Mouse (Mus musculus) heart, postnatal 0 days (tissue): ENCODE measurements around the gene Nudt22. TPM values are rescaled to one million over a fixed set of nuclear protein-coding genes. Genes with fewer than 3 reads are reported as not detected.
A peak's percentile ranks its signal among the peaks of the same experiment; 100 is the strongest.

ENCODE experiments used
- ATAC-seq: fragments of 200-750 bp; cut with Nextera tagmentation; 2 replicates; pipeline ENCODE4 v1.8.0; 2017; ENCODE audit warnings: low read depth, moderate number of reproducible peaks, moderate library complexity; ENCODE audit not compliant: insufficient read depth
- DNase-seq: peaks from one replicate; pipeline ENCODE4 v3.0.0-alpha.2; 2016; ENCODE audit warnings: low spot score
- H3K27ac ChIP-seq: fragments of 300-500 bp; sonication (generic); 2 replicates; pipeline ENCODE4 v1.5.1; 2014; ENCODE audit warnings: low read depth, mild to moderate bottlenecking
- H3K27me3 ChIP-seq: fragments of 300-500 bp; sonication (generic); 2 replicates; pipeline ENCODE4 v1.6.1; 2014; ENCODE audit warnings: low read length, mixed read lengths; ENCODE audit not compliant: control insufficient read depth, insufficient read depth
- H3K36me3 ChIP-seq: fragments of 300-500 bp; sonication (generic); replicated peaks from 2 replicates; pipeline ENCODE4 v1.6.1; 2014; ENCODE audit warnings: low read length, mixed read lengths; ENCODE audit not compliant: control insufficient read depth, insufficient read depth
- H3K4me1 ChIP-seq: fragments of 300-500 bp; sonication (generic); 2 replicates; pipeline ENCODE4 v1.6.1; 2014; ENCODE audit warnings: antibody characterized with exemption; ENCODE audit not compliant: control insufficient read depth, insufficient read depth
- H3K4me2 ChIP-seq: fragments of 300-500 bp; sonication (generic); 2 replicates; pipeline ENCODE4 v1.6.1; 2014; ENCODE audit warnings: low read depth, mild to moderate bottlenecking, low read length, moderate library complexity
- H3K4me3 ChIP-seq: fragments of 300-500 bp; sonication (generic); 2 replicates; pipeline ENCODE4 v1.5.1; 2014; ENCODE audit warnings: low read depth, low read length
- H3K9ac ChIP-seq: fragments of 300-500 bp; sonication (generic); replicated peaks from 2 replicates; pipeline ENCODE4 v1.6.1; 2014; ENCODE audit warnings: low read depth, low read length, mixed read lengths
- H3K9me3 ChIP-seq: fragments of 300-500 bp; sonication (generic); replicated peaks from 2 replicates; pipeline ENCODE4 v1.6.1; 2016; ENCODE audit warnings: low read length; ENCODE audit not compliant: control insufficient read depth
- CTCF ChIP-seq: IDR thresholded peaks from 2 replicates; pipeline ENCODE4 v1.5.1; 2016; ENCODE audit warnings: antibody characterized with exemption, control low read depth, low read depth
- EP300 ChIP-seq: IDR thresholded peaks from 2 replicates; pipeline ENCODE4 v1.6.1; 2016; ENCODE audit warnings: antibody characterized with exemption, low read depth
- WGBS: fragments of 180-500 bp; shearing (Covaris S2); extraction: QIAGEN DNeasy Blood & Tissue Kit; methylation state at CpG from one replicate; pipeline ENCODE4 v1.1.7; 2014; 5-methylcytosine and 5-hydroxymethylcytosine counted together
- polyA plus RNA-seq: library from polyadenylated mRNA; unstranded; fragments of >200 nt; fragmentation: Nextera tagmentation; extraction: Ambion mirVana; gene quantifications from 2 replicates; pipeline ENCODE4 v1.2.1, GENCODE M21; 2015
- total RNA-seq: library from RNA; depleted of rRNA; stranded (reverse); fragments of >200 nt; gene quantifications from 2 replicates; pipeline ENCODE4 v1.2.3, GENCODE M21; 2014; ENCODE audit warnings: low replicate concordance

The Nudt22 gene
- total and polyA plus RNA-seq, 2 experiments from 2014 or later, result 45.3 to 48.1 TPM

DNA sequence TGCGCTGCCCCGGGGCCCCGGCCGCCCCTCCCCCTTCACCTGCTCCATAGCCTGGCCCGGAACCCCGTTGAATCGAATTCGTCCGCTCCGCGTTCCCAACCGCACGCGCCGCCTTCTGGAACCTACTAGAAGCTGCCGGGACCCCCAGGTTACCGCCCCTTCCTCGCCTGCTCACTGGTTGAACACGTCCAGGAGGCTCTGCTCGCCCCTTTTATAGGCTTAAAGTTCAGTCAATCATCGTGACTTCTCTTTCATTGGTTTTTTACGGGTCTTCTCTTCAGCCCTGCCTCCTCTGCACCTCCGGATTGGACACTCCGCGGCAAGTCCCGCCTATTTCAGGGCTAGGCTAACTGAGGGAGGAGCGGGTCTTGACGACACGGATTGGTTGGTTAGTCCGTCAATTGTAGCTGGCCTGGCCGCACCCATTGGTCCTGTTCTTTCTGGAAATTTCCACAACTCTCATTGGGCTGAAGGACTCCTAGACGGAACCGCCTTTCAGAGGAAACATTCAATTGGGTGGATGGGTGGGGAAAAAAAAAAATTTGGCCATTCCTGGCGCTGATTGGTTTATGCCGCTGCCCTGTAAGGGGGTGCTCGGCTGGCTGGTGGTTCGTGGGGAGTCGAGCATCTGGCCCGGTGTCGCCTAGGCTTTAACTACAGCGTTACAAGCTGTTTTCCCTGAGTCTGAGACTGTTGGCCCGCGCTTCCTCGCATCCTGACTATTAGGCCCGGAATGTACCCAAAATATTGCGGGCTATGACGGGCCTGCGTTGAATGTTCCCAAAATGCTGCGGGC, 44.1 kb upstream of the Nudt22 start, which contains the start of gene Stip1:
Gene Stip1, minus strand, starts transcription at position 127 of the 796 bp plus-strand sequence.
- Histone ChIP-seq H3K4me3 (peak within 1 kb of the TSS; percentile 79), H3K4me2 (peak within 1 kb of the TSS; percentile 78), H3K4me1 (peaks cover 20% of the 10 kb centered on the region), H3K27me3 (no peaks in the 10 kb centered on the region), H3K9ac (peak within 1 kb of the TSS; percentile 84), H3K27ac (peak within 1 kb of the TSS; percentile 95), H3K9me3 (no peaks in the 10 kb centered on the region), H3K36me3 (peaks cover 6% of the 10 kb centered on the region)
- under 1% methylated on average over 49 of the region's 49 CpGs for WGBS
- DNase-seq (peak; percentile 100), ATAC-seq (peak; percentile 97)
- TF ChIP-seq CTCF, result peak; percentile 47
- peak; percentile 70 for TF ChIP-seq EP300

- peak; percentile 48 for DNase-seq
- WGBS, result 1% methylated on average over 35 of the region's 35 CpGs
- TF ChIP-seq CTCF (no peak), EP300 (no peak)
- Histone ChIP-seq H3K27ac (peak overlapping the region; percentile 84), H3K4me2 (peak overlapping the region; percentile 73), H3K9ac (peak overlapping the region; percentile 84), H3K27me3 (no peaks in the 10 kb centered on the region), H3K36me3 (peaks cover 13% of the 10 kb centered on the region), H3K4me1 (peaks cover 20% of the 10 kb centered on the region), H3K4me3 (peak overlapping the region; percentile 79), H3K9me3 (no peaks in the 10 kb centered on the region)
- ATAC-seq, result peak; percentile 10; the same call in 1 of the 2 replicates
These were observed 43.3 kb upstream of the Nudt22 start for GRCm38 (mm10) chr19:7039088-7039720.

GRCm38 (mm10) chr19:7034006-7034405, 38.1 kb upstream of the Nudt22 start:
- H3K27ac ChIP-seq, result no peak overlapping the region
- TF ChIP-seq CTCF (no peak), EP300 (no peak)
- H3K4me1 ChIP-seq, result peaks cover 15% of the 10 kb centered on the region
- ATAC-seq (no peak), DNase-seq (no peak)
- no peak overlapping the region for H3K4me3 ChIP-seq
- H3K36me3 ChIP-seq, result peaks cover 62% of the 10 kb centered on the region
- no peak overlapping the region for H3K9ac ChIP-seq
- no peak overlapping the region for H3K4me2 ChIP-seq
- WGBS, result 84% methylated on average over 5 of the region's 5 CpGs
- H3K9me3 ChIP-seq, result no peaks in the 10 kb centered on the region
- no peaks in the 10 kb centered on the region for H3K27me3 ChIP-seq

DNA sequence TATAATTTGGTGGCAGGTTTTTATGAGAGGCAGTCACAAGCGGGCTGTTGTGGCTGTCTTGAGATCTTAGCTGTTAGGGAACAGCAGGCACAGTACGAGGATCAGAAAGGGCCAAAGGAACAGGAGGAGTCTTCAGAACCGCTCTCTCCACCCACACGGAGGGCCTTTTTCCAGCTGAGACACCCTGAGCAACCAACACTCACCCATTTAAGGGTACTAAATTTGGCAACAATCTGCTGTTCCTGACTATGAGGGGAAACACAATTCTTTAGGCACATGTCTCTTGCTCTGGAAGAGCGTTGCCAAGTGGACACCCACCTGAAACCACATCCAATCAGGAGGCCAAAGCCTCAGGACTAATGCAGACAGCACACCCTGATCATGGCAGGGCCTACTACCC, 33.6 kb upstream of the Nudt22 start:
- ATAC-seq (no peak), DNase-seq (no peak)
- H3K36me3 ChIP-seq, result peaks cover 95% of the 10 kb centered on the region
- no peaks in the 10 kb centered on the region for H3K9me3 ChIP-seq
- no peaks in the 10 kb centered on the region for H3K27me3 ChIP-seq
- no peak for TF ChIP-seq CTCF
- TF ChIP-seq EP300, result no peak
- no peak overlapping the region for H3K4me2 ChIP-seq
- WGBS, result 89% methylated on average over 5 of the region's 5 CpGs
- no peak overlapping the region for H3K4me3 ChIP-seq
- no peaks in the 10 kb centered on the region for H3K4me1 ChIP-seq
- H3K9ac ChIP-seq, result no peak overlapping the region
- no peak overlapping the region for H3K27ac ChIP-seq

DNA sequence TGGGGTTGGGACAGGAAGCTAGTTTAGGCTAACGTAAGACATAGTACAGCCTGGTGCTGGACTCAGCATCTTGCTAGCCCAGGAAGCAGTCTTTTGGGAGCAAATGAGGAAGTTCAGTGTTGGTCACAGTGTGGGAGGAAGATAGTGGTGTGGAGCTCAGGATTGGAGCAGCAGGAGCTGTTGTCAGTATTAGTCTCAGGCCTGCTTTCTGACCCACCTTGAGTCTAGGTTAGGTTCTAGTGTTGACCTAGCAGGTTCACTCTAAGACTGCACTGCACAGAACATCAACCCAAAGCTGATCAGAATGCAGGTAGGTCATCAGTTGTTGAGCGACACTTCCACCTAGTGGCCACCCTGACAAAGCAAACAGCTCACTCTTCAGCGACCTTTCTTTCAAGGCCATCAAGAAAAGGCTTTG, 24.3 kb upstream of the Nudt22 start:
- Histone ChIP-seq H3K27ac (0 out of 2 replicates have a peak overlapping the region, but pooled peaks have one; percentile 40), H3K36me3 (peaks cover 47% of the 10 kb centered on the region), H3K4me3 (no peak overlapping the region), H3K4me1 (0 out of 2 replicates have a peak, but pooled peaks cover 5% of the 10 kb centered on the region), H3K27me3 (no peaks in the 10 kb centered on the region), H3K9ac (no peak overlapping the region), H3K4me2 (no peak overlapping the region), H3K9me3 (no peaks in the 10 kb centered on the region)
- DNase-seq, result peak; percentile 73
- 46% methylated on average over 3 of the region's 3 CpGs for WGBS
- peak; percentile 73 for ATAC-seq
- TF ChIP-seq CTCF (peak; percentile 84), EP300 (no peak)
